Mouse (Mus musculus) ES-E14 (cell line): ENCODE results near the gene Odf3l2.

Experiments
- ZC3H11A ChIP-seq: IDR thresholded peaks from 2 replicates; pipeline ENCODE4 v1.6.1; 2012; ENCODE audit warnings: low read depth, mild to moderate bottlenecking, inconsistent platforms, low read length, borderline replicate concordance
- ZNF384 ChIP-seq: IDR thresholded peaks from 2 replicates; pipeline ENCODE4 v1.6.1; 2012; ENCODE audit warnings: low read depth, low read length, inconsistent platforms

DNA sequence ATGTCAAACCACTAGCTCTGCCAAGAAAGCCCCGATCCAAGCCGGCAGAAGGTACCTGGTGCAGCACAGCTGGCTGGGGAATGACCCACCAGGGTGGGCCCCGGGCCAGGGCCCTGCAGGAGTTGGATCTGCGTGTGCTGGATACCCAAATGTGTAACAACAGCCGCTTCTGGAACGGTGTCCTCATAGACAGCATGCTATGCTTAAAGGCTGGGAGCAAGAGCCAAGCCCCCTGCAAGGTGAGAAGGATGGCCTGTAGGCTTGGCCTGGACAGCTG is 48.8 kb upstream of the Odf3l2 start:
- TF ChIP-seq ZC3H11A = no peak
- no peak for TF ChIP-seq ZNF384
